Mouse (Mus musculus) CD4-positive, CD25-positive, alpha-beta regulatory T cell, adult 2 months (primary cell): ENCODE measurements around the gene Ip6k3.

Experiments
- DNase-seq: peaks from one replicate; pipeline ENCODE4 v3.0.0-alpha.2; 2012; ENCODE audit warnings: low read depth, low spot score

Ip6k3 gene

DNA sequence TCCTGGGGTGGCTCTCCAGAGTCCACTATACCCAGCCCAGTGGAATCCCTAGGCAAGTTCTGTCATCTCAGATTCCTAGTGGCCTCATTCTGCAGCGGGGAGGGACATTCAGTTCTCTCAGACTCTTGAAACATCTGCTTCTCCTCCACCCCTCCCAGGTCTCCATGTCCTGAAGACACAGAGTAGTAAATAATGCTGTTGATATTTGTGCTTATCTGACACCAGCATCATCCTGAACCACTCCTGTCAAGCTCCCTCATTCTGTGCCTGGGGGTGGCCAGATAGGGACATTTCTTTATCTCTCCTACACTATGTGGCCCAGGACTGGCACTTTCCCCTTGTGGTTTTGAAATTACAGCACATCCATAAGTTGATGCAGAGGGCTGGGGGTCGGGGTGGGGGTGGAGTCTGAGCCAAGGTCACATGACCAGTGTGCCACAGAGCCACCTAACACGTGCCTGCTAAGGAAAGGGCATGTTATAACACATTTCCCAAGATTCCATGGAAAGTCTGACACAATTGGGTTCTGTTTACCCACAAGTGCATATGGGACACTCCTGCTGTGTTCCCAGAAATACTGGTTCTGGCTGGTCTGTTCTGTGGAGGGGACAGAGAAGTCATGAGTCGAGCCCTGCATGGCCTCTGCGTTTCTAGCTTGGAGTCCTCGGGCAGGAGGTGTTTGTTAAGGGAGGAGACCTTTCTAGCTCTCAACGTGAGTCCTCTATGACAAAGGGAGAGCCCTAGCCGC is 14.4 kb downstream of the Ip6k3 start:
- DNase-seq = no peak

DNA sequence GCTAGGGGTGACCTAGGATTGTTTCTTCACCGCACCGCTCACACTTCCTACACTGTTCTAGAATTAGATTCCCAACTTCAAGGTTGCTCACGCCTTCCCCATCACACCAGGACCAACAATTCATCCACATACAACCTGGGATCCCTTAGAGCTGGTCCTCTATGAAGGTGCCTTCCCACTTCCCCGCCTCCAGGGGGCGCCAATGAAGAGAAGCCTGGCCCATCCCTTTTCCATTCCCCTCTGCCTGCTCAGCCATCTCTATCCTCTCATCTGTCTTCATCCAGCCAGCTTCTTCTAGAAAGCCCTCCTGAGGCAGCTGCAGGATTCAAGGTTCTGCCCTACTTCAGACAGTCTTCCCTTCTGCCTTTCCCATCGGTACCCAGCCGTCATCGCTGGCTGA is 16.2 kb downstream of the Ip6k3 start:
- DNase-seq = peak; percentile 62

DNA sequence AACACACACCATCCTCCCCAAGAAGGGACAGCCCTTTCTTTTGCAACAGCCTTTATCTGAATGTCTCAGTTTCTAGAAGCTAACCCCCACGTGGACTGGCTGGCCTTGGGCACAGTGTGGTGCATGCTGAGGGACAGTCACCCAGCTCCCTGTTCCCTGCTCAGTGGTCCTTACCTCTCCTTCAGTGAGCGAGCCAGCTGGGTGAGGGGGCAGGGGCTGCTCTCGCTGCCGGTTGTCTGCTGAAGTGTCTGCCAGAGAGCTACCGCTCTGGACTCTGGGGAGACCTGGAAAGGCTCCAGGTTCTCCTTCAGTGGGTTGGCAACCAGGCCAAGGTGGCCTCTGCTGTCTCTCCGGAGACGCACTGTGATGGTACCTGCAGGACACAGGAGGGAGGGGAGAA is 16.7 kb downstream of the Ip6k3 start:
- no peak for DNase-seq

DNA sequence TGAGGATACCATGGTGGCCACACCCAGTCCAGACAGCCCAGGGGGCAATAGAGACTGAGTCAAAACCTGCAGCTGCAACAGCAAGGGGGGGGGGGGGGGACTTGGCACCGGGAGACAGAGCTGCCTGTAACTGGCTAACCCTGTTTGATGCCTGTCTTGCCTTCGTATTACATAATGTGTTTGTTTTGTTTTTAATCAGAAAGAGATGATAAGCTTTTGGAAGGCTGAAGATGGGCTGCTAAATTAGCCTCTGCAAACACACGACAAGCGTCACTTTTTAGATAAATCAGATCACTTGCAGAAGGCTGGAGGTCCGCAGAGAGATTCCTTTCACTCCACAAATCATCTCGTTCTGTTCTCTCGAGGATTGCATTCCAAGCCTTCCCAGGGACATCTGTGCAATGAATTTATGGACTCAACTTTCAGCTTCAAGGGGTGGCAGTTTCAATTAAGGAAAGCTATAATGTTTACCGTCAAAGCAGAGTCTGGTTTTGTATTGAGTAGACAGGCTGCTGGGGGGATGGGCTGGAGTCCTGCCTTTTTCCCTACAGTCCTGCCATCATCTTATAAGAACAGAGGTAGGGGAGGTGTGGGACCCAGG is 21.2 kb downstream of the Ip6k3 start:
- DNase-seq = no peak

DNA sequence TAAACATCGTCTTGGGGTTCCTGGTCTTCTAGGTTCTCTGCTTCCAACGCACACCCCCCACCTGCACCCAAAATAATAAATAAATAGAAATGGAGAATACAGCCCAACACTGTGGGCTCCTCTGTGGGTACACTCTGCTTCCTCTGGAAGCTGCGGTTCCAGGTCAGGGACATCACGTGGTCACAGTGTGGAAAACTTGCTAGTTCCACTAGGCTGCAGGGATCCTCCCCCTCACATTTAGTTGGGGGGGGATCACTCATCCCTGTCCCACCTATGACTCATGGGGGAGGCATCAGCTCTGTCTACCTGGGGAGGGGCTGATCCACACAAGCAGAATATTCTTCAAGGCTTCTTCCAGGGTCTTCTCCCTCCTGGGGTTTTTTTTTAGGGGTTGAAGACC is 23.4 kb downstream of the Ip6k3 start:
- DNase-seq = no peak

DNA sequence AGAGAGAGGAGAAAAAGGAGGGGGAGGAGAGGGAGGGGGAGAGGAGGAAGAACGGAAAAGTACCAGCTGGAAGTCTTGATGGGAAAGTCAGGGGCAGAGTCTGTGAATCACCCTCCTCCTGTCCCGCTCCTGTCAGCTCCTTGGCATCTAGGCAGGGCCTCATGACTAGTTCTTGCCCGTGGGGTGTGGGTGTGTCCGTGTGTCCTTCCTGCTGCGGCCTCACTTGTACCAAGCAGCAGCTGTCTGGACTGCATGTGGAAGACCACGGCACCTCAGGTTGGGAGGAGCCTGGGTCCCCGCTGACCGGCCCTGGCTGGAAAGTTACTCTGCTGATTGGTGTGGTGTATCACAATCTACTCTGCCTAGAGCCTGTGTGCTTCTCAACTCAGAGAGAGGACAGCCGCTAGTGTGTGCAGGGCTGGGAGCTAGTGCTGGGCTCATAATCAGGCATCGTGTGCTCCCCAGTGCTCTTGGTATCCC is 25.6 kb downstream of the Ip6k3 start:
- DNase-seq = no peak

DNA sequence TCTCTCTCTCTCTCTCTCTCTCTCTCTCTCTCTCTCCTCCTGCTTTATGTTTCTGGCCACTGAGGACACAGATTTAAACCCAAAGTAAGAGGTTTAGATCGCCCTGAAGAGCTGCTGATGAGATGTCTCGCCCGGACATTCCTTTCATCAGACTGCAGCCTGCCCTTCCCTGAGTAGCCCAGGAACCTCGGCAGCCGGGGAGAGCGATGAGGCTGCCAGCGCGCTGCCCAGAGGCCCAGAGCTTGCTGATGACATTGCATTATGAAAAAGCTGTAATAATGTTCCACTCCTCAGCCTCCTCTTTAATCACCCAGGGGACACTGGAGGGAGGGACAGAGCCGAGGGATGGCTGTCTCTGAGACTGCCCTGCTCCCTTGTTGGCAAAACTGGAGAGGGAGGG is 27.3 kb downstream of the Ip6k3 start:
- no peak for DNase-seq

DNA sequence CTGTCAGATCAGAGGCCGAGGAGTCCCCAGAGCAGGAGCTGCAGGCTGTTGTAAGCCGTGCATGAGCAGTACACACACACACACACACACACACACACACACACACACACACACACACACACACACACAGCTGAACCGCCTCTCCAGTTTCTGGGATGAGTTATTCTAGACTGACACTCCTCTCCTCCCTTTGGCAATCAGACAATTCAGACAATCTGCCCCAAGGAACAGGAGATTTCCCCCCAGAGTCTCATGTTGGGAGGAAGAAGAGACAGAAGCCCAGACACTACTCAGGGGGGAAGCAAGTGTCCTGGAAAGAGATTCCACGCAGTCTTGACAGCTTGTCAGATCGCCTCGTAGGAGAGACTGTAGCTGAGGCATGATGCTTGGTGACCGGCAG is 28.3 kb downstream of the Ip6k3 start:
- DNase-seq = no peak

DNA sequence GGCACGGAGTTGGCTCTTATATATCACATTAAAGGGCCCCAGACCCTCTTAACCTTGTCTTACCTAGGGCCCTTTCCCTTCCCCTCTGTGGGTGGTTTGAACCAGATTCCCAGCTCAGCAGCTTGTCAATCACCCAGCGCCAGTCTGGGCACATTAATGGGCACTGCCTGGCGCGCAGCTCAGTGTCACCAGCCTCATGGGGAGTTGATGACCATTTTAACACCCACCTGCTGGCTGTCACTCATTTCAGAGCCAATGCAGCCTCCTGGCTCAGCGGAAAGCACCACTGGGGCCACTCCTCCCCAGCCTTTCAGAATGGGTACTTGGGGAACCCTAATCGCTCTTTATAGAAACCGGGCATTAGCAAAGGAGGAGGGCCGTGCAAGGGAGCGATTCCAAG is 29.2 kb downstream of the Ip6k3 start:
- DNase-seq = no peak

DNA sequence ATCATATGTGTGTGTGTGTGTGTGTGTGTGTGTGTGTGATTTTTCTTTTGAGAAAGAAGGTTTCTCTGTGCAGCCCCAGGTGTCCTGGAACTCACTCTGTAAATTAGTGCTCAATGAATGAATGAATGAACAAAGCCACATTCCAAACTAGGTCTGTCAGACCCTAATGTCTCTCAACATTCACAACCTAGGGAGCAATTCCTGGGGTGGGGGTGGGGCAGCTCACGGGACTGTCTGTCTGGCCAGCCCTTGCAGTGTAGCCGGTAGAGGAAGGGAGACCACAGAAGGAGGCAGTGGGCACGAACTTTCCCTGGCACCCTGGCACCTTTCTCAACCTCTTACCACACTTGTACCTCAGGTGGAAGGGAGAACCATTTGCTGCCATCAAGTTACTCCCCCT is 32.9 kb downstream of the Ip6k3 start:
- no peak for DNase-seq

DNA sequence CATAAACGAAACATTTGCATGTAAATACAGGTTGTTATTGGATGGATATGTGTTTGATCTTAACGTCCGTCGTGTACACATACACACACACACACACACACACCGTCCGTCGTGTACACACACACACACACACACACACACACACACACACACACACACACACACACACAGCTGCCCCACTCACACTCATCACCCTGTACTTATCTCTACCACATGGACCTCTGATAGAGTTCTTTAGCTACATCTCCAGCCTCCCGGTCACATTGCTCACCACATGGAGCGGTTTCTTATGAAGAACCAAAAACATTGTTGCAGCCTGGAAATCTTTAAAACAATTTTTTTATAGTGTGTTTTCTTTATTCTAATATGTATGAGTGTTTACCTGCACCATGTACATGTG is 33.4 kb downstream of the Ip6k3 start:
- DNase-seq = no peak

DNA sequence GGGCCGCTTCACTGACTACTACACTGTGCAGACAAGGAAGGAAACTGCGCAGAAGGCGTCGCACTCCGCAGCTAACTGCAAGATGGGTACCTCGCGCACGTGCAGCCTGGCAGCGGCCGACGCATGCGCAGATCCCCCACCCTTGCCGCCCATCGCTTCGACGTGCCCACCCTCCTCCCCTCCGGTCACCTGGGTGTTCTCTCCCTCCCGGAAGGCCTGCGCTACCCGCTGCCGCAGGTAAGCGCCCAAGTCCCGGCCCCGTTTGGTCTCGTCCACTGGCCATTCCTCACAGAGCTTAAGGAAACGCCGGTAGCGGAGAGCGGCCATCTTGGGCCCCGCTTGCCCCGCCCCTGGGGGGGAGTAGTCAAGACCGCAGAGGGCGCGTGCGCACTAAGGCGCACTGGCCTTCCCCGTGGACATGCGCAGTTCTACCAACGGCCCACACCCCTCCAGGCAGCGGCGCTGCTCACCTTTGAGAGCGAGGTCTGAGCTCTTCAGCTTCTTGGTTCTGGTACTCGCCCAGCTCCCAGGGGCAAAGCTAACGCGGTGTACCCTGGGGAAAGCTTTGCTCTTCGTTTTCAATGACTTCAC is 33.9 kb downstream of the Ip6k3 start, which contains the start of gene Uqcc2:
Gene Uqcc2 (minus strand): TSS at position 366 of the 591 bp plus-strand sequence.
- DNase-seq = peak; percentile 99

DNA sequence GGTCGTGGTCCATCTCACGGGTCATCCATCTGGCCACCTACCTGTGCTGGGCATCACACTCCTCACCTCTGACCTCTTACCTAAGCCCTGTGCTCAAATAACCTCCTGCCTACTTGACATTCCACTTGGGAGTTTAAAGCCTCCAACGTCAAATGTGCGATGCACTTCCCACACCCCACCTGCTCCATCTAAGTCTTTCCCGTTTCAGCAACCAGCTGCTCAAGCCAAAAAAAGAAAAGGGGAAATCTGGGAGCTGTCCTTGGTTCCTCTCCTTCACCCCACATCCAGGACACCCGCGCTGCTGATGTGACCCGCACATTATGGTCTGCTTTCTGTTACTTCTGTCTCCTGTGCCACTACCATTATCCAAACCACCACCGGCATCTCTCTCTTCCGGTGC is 35.4 kb downstream of the Ip6k3 start:
- no peak for DNase-seq

DNA sequence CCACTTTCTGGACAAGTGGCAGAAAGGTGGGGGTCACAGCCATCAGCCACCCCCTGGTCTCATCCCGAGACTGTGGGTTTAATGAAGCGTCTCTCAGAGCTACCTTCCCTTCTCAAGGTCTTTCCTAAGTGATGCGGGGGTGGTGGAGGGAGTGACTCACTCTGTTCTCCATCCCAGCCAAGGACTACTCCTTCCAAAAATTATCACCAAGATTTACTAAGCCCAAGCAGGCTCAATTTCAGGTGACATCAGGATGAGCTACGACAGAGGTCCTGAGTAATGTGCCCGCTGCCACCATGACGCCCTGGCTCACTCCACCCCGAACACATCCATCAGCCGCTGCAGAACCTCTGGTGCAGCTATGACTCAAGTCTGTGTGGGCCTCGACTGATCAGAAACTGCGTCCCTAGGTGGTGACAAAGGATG is 36.3 kb downstream of the Ip6k3 start:
- no peak for DNase-seq

DNA sequence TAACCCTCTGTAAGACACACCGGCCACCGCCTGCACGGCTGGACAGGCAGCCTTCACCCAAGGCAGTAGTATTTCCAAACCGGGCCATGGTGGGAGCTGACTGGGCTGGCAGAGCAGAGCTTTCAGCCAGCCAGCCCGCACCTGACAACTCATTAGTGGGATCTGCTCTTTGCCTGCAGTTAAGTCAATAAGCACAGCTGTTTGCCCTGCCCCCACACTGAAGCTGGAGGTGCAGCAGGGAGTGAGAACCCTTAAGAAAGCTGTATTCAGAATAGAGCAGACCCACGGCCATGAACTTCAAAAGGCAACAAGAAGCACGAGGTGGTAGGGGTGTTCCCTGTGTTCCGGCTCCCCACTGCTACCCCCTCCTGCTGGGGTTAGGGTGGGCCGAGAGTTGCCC is 37.3 kb downstream of the Ip6k3 start:
- no peak for DNase-seq

DNA sequence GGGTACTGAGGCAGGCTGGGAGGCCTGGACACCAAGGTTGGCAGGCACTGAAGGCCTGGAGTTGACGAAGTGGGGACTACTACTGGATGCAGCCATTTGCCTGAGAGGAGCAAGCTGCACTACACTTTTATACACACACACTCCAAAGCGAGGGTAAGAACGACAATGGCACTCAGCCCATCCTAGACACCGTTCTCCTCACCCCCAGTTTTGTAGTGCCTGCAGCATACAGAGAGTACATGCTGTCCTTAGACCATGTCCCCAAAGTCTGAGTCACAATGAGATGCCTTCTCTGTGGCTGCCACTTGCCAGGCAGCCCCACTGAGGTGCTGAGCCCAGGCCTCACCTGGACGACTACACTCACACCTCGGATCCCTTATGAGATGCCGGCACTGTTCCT is 37.8 kb downstream of the Ip6k3 start:
- no peak for DNase-seq

DNA sequence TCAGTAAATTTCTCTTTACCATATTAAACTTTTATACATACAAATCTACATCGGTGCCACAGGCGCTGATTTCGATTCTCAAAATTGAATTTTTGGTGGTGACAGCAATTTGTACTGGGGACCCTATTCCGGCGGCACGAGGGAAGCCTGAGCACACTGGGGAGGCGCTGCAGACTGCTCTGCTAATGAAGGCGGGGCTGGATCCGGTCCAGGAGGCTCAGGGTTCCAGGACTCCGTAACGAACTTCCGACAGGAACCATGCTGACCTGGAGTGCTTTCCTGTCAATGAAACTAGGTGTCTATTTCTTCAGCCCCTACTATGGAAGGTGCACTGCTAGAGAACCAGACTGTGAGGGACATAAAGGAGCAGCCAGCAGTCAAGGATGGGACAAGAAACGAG is 38.3 kb downstream of the Ip6k3 start:
- DNase-seq = no peak

DNA sequence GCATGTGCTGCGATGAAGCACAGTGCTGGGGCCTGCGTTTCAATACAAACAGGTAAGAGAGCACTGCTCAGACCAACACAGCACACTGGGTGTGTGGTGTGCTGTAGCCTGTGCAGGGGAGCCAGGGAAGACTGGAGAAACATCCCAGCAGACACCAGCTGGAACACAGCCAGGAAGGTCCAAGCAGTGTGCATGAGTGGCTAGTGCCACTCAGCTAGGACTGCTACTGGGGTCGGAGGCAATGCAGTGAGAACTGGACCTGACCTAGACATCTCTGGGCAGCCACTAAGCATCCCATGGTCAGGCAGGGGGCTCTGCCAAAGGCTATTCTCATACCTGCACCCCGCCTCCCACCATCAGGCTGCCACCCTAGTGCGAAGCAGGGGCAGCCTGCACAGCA is 39.4 kb downstream of the Ip6k3 start:
- no peak for DNase-seq

DNA sequence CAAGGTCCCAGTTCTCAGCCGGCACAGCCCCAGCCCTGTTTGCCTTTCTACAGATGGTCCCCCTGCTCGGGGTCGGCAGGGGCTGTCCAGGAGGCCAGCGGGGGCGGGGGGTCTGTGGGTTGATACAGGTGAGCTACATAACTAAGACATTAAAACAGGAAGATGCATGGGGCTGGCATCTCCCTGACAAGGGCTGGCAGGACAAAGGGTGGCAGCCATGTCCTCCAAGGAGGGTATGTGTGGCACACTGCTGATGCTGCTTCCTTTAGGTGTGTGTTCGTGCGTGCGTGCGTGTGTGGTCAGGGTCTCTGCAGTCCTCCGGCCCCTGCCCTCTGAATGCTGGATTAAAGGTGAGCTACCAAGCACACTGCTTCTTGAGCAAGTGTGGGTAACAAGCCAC is 40.6 kb downstream of the Ip6k3 start:
- no peak for DNase-seq

DNA sequence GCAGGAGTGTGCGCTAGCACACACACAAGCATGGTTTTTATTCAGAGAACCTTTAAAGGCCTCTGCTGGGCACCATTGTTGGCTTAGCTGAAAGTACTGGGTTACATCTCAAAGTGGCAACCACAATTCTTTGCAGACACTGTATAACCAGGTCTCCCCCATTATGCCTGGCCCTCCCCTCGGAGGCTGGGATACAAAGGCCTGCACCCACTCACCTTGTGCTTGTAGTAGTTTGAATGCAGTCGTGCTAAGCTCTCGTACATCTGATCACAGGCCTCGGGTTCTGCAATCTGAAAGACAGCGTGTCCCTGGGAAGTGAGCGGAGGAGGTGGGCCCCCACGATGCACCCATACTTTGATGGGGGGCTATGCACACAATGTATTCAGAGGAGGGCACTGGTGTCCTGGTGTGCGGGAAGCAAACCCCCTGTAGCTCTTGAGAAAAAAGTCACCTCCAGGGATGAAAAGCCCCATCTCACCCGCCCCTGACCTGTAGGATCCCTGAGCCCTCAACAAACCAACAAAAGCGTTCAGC is 41.9 kb downstream of the Ip6k3 start:
- DNase-seq = no peak

DNA sequence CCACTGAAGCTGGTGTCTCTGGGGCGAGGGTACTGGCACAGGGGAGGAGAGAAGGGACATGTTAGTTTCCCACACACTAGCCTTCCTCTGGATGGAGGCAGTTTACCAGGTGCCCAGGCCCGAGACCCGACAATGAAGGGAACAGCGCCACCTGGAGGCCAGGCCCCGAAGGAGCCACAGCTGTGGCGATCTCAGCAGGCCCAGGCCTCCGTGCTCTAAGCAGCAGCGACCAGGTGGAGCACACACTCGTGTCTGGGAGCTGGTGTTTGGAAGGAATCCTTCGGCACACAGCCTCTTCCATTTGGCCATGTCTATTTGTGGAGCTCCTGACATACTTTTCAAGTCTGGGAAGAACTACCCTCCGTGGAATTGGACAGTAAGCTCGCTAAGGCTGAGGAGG is 42.4 kb downstream of the Ip6k3 start:
- peak; percentile 84 for DNase-seq

DNA sequence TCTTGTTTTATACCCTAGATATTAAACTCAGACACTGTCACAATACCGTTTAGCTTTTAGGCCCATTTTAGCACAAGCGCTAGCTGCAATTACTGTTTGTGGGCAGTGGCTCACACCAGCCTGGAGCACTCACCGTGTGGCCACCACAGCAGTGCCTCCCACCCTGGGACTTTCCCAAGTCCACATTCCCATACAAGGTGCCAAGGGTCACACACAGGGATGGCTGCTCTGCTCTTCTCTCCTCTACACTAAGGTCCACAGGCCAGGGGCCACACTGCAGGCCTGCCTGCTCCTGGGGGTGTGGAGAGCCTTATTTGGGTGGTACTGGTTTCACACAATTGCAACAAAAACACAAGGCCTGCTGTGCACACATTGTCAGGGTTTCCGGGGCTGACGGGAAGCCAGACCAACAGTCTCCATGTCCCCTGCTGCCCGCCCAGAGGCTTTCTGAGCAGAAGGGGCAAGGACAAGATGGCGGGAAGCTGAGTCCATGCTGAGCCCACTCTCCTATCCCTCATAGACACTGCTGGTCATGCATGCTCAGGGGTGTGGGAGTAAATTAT is 43.7 kb downstream of the Ip6k3 start:
- no peak for DNase-seq
